Mouse (Mus musculus) left cerebral cortex, adult 8-10 months (tissue): ENCODE data around the gene Wfdc5. TPM values are rescaled to one million over a fixed set of nuclear protein-coding genes. Genes with fewer than 3 reads are reported as not detected.
A peak's percentile ranks its signal among the peaks of the same experiment; 100 is the strongest.

Experiments
- DNase-seq, 2 experiments: peaks; one replicate each; pipeline ENCODE4 v3.0.0; 2022; ENCODE audit warnings: low spot score in 2 of 2
- total RNA-seq, 4 experiments: library from RNA; stranded (reverse); gene quantifications; 2 replicates each; pipeline ENCODE4 v1.2.4; 2022

The Wfdc5 gene
- total RNA-seq, 4 experiments from 2014 or later, result not detected

DNA sequence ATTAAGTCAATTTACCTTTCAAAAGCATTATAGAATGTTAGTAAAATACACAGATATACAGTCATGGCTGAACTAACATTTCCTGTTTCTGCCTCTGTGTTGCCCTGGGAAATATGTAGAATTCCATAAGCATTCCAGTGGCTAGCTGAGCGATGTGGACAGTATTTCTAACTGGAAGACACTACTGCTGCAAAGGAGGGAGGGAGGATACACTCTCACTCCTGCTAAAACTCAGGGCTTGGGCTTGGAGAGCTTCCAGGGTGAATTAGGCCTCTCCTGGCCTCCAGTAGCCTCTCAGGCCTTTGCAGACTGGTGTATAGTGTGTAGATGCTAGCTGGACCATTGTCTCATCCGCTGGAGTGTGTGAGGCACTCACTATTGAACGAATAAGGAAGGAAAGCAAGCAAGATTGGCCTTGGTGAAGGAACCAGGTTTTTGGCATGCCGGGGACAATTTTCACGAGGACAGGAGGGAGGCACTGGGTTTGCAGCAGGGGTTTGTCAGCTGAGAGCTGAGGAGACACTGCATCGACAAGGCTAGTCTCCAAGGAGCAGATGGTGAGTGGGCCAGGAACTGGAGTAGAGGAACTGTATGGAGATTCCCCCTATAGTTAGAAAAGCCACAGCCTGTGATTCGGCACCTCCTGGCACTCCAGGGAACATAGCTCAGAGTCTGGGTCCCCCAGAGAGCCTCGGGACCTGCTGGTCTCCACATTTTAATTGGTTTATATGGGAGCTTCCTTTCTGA is 7.7 kb downstream of the Wfdc5 start:
- peak in 1 of 2 experiments; percentile 91 for DNase-seq

DNA sequence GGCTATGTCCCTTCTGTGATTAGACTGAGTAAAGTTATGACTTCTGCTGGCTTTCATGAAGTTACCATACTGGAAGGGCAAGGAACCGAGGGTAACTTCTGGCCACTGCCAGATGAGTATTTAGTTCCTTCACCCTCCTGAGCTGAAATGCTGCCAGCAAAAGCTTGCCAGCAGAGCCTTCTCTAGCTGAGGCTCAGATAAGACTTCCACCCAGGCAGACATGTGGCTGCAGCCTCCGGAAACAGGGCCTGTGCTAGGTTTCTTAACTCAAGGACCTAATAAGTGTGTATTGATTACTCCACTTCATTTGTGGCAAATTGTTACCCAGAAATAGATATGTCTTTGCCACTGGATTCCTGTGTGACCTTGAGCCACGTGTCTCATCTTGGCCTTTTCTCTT is 9.1 kb downstream of the Wfdc5 start:
- no peak for DNase-seq

DNA sequence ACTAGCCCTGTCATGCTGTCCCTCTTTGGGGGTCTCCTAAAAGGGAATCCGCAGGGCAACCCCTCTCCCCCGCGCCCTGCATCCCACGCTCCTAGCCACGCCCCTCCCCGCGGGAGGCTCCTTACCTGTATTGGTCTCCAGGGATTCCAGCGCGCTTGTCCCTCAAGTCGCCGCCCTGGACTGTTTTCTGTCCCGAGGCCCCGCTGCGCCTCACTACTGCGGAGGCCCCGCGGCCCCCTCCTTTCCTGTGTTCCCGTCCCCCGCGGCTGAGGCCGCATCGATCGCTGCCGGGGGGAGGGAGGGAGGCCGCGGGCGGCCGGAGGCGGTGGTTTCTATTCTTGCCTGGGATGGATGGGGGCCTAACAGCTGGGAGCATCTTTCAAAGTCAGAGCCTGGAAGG is 11.6 kb downstream of the Wfdc5 start, which contains the start of gene Kcns1:
Gene Kcns1 (minus strand): TSS at position 212 of the 400 bp plus-strand sequence.
- no peak for DNase-seq

DNA sequence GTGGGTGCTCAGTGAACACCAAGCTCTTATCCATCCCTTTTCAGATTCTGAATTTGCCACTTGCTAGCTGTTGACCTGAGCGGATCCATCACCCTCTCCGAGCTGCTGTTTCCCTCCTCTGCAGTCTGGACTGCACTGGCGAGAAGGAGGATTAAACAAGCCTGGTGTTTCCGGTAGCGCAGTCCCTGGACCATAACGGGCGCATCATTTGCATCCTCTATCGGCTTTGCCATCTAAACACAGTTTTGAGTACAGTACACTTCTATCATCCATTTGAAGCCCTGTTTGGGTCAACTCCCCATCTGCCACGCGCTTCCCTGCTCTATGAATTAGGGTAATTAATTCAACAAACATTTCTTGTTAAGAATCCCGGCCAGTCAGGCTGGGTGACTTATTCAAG is 12.2 kb downstream of the Wfdc5 start:
- no peak for DNase-seq

DNA sequence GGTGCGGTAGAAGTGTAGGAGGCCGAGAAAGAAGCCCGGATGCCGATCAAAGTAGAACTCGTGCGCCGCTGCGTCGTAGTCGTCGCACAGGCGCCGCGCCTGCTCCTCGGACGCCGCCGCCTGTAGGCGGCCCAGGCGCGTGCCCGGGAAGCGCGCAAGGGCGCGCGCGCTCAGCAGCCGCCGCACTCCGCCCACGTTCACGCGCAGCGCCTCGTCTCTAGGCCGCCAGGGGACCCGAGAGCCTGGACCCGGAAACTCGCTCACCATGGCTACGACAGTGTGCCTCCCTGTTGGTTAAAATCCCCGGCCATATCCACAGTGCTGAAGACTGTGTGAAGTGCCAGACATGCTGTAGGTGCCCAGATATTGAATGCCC is 14.0 kb downstream of the Wfdc5 start:
- DNase-seq, result peak in 1 of 2 experiments; percentile 28

DNA sequence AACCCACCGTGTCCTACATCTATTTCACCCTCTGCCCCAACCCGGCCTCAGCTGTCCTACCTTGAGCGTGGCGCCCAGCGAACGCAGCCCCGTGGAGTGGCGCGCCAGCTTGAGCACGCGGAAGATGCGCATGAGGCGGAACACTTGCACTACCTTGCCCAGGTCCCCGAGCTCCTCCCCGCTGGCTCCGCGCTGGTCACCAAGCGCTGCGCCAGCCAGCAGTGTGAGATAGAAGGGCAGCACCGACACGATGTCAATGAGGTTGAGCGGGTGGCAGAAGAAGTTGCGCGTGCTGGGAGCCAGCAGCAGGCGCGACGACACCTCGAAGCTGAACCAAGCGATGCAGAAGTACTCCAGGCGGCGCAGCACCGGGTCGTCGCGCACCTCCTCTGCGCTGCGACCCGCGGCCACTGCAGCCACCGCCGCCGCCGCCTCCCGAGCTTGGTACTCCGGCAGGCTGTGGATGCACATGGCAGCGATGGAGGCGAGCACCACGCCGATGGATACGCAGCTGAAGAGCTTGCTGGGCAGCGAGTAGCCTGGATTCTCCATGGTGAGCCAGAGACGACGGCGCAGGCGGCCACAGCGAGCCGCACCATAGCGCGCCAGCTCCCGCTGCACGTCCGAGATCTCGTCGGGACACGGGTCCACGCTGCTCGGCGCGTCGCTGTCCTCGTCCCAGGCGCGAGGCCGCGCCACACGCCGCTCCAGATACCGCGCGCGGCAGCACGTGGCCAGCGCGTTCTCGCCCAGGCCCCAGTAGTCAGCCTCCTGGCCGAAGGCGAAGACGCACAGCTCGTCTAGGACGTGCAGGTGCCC is 14.6 kb downstream of the Wfdc5 start:
- no peak for DNase-seq

DNA sequence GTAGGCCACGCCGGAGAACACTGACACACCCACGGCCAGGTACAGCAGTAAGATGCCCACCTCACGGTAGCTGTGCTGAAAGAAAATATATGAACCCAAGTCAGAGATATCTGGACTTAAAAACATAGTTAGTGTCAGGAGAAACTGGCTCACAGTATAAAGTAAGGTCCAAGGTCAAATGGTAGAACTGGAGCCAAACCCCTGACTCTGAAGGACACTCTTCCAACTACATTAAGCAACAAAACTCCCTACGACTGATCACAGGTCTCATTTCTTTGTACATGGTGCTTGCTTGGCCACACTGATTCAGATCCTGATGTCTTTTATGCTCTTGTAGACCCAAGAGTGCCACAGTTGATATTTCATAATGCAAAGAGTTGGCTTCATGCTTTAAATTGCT is 17.6 kb downstream of the Wfdc5 start:
- no peak for DNase-seq

DNA sequence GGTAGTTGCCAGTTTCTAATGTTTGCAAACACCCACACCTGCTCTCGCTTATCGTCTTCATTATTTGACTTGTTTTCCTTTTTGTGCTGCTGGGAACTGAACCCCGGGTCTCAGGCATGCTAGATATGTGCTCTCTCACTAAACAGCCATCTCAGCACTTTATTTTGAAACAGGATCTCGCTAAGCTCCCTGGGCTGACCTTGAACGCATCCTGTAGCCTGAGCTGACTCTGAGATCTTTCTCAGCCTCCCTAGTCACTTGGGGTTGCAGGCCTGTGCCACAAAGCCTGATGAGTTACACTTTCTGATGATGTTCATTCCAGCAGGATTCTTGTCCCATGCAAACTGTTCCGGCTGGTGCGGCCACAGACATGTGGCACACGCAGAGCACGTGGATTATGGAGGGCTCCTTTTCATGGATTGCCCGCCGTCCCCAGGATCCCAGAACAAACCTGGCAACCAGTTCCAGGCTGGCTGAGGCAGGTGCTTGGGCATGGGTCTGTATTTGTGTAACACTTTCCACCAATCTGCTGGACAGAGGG is 21.0 kb downstream of the Wfdc5 start:
- no peak for DNase-seq

DNA sequence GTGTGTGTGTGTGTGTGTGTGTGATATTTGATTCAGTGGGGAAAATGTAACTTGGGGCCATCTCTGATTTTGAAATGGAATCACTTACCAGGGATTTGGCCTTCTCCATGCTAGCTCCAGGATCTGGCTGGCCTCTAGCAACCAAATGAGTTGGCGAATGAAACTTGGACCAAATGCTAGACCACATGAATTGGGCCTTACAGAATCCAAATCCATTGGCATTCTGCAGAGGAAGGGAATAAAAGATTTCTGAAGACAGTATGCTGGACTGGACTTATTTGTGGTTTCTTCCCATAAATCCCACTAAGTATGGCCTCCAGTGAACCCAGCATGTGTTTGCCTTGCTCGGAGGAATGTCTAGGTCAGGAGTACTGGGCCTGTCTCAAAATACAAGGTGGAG is 23.7 kb downstream of the Wfdc5 start:
- DNase-seq, result no peak

DNA sequence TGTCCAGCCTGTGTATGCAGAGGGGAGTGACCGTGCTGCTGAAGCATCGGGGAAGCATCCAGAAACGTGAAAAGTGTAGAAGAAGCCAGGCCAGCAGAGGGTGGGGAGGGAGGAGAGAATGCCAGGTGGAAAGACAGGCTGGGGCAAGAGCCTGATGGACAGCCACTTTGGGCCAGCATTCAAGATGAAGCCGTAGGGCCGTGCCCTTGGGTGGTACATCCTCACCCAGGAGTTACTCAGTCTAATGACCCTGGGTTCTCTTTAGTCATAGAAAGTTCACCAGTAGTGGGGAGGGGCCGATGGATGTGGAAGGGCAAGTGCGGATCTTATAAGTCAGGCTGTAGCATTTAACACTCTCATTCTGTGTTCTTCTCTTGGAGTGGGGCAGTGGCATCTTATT is 26.4 kb downstream of the Wfdc5 start:
- DNase-seq, result no peak

DNA sequence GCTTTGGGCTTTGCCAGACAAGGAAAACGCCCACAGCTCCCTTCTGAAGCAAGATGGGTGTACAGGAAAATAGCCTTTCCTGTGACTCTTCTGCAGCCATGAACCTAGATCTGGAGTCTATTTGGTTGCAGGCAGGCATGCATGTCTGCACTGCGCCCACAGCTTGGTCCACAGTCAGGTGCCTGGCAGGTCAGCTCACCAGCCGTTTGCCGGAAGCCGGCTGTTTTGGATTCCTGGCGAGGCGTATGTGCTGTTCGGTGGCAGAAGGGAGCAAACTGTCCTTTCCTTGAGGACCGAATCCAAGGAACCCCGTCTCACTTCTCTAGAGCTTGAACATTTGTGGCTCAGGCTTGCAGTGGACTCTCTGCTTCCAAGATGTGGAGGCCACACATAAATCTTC is 28.5 kb downstream of the Wfdc5 start:
- no peak for DNase-seq

DNA sequence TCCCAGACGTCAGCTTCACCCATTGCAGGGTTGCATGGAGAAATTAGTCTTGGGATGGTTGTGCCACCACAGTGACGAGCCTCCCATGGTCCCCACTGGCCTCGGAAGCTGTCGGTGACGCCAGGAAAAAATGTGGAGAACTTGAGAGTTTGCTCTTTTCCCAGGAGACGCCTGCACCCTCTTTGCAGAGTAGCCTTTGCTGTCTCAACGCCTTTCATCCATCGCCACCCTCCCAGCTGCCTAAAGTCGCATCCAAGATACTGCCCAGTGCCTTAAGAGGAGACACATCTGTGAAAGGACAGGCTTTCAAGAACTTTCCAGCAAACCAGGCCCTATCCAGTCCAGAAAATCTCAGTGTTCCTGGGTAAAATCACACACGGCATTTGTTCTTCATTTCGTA is 30.2 kb downstream of the Wfdc5 start:
- no peak for DNase-seq

DNA sequence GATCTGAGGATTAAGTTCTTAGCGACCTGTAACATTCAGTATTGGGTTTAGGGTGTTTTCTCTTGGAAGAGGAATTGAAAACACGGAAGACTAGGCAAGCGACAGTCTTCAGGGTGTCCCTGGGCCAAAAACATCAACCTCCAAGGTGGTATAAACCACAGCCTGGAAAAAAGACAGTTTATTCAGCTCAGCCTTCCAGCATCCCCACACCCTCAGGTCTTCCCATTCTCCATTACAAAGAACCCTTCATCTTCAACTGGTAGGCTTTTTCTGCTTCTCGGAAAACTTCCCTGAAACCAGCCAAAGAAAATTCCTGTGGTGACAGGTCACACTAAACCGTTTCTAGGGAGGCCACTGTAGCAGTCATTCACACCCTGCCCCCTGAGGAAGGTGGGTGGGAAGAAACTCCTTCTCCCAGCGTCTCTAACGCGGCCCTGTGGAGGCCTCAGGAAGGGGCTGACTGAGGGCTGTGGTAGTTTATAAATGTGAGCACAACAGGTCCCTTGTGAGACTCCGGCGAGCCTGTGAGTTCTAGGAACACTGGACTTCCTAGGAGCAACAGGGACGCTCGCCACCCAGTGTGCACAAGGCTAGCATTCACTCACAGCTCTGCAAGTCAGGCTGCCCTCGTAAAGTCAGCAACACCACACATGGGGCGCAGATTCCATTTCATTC is 32.3 kb downstream of the Wfdc5 start:
- DNase-seq, result no peak

DNA sequence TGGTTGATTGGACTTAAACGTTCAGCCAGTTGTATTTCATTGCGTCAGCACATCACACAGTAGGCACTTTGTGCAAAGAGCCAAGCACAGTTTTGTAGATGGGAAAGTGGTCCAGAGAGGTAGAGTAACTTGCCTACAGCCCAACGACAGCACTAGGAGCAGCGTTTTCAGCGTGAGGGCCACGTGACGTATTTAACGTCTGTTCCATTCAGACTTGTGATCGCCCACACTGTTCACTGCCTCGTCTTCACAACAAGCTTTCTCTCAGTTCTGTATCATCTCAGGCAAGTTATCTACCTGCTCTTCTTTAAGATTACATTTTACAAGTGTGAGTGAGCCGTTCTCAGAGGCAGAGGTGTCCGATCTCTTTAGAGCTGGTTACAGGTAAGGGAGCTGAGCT is 36.0 kb downstream of the Wfdc5 start:
- DNase-seq, result no peak

DNA sequence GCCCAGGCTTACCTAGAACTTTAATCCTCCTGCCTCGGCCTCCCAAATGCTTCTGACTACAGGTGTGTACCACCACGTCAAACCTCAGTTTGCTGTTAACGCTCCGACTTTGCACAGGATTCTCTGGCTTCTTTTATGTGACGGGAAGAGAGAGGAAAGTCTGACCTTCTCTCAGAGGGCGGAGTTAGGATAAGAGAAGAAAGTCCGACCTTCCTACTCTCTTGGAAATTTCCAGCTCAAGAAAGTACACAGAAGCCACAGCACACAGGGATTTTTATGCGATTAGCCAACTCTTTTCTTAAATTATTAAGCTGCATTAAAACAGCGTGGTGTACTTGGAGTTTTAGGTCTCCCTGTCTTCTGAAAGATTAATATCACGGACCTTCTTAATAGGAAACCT is 38.0 kb downstream of the Wfdc5 start:
- no peak for DNase-seq

DNA sequence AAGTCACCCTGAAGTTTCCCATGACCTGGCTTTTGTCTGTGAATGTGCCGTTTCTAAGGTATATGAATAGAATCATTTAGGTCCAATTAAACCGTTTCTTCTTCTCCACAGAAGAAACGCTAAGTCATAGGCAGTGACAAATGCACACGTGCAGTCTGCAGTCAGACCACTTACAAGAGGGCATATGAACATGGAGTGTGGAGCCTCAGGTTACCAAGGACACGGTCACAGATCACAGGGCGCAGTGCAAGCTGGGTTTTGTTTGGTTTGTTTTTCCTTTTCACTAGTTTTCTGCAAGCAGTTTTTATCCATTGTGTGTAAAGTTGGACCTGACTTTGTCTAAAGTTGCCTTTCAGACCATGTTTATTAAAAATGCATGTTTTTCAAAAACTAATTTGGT is 38.5 kb downstream of the Wfdc5 start:
- DNase-seq, result no peak

DNA sequence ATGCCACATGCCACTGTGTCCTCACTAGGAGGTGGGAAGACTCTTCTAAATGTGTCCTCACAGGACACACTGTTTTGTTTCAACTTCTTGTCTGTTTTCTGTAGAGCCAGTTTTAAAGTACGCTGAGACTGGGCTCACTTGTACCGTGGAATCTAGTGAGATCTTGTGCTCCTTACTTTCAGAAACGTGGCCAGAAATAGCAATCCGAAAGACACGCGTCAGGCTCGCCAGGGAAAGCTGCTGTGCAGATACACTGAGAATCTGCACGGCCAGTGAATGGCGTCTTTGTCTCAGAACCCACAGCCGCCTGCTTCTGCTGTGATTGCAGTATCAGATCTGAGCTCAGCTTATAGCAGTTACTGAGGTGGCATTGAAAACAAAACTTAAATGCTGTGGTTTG is 40.5 kb downstream of the Wfdc5 start:
- peak in 1 of 2 experiments; percentile 40 for DNase-seq

DNA sequence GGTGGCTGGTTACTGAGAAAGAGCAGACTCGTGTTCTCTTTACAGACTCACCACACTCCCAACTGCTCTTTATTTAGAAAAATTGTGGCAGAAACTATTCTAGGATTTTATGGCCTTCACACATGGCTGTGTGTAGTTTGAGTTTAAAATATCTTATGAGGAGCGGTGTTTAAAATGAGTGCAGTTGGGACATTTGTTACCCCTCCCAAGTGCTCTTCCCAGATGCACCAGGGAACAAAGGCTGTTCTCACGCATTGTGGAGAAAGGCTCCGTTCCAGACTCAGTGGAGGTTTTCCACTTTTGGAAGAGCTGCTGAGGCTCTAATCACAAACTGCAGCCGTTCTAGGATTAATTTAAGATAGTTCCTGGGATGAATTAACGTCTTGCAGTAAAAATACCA is 44.8 kb downstream of the Wfdc5 start:
- DNase-seq, result peak in 1 of 2 experiments; percentile 37

DNA sequence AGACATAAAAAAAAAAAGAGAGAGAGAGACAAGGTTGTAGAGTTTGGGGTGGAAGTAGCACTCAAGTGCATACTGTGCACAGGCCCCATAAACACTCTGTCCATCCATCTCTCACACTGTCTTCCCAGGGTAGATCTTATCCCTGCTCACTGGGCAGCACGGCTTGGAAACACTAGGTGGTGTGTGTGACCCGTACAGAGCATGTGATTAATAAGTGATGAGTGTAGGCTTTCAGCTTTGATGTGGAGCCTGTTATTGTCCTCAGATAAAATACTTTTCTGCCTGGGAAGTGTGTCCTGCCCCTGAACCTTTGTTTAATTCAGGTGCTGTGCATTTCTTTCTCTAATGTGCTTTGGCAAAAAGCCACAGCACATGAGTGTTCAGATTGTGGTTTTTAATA is 46.1 kb downstream of the Wfdc5 start:
- no peak for DNase-seq

DNA sequence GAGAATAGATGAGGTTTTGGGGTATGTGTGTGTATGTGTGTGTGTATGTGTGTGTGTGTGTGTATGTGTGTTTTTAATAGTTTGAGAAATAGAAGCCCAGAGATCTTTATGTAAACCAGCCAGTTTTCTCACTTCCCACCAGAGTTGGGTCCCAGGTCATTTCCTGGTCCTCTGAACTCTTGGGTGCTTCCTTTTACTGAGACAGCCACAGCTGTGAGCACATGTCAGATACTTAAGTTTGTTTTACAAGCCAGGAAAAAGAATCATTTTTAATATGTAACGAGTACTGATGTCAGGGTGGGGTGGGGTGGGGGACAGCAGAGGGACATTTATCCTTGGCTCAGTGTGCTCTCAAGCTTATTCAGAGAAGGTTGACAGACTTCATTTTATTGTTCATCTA is 47.2 kb downstream of the Wfdc5 start:
- DNase-seq, result no peak

DNA sequence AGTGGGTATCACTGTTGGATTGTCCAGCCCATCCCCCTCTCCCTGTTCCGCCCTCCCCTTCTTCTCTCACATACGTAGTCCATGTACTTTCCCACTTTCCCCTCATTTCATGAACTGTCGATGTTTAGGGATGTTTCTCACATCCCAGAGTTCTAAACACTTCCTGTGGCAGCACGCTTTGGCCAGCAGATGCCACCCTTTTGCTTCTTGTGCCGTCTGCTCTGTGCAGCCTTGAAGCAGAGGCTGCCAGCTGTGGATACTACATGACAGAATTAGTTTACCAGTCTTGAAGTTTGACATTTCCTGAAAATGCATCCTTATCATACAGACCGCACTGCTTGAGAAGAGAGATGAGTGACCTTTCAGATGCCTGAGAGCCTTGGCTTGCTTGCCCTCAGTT is 48.0 kb downstream of the Wfdc5 start:
- no peak for DNase-seq

DNA sequence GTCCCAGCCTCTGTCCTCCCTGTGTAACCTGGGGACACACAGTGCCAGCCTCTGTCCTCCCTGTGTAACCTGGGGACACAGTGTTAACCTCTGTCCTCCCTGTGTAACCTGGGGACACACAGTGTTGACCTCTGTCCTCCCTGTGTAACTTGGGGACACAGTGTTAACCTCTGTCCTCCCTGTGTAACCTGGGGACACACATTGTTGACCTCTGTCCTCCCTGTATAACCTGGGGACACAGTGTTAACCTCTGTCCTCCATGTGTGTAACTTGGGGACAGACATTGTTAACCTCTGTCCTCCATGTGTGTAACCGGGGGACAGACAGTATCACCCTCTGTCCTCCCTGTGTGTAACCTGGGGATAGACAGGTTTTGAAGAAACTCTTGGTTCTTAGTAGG is 51.0 kb downstream of the Wfdc5 start:
- DNase-seq, result no peak
